Mouse (Mus musculus) lung, postnatal 10 days (tissue): ENCODE data around the gene Ttc25.

ENCODE experiments used
- DNase-seq: peaks from one replicate; pipeline ENCODE4 v3.0.0; 2021

The Ttc25 gene

DNA sequence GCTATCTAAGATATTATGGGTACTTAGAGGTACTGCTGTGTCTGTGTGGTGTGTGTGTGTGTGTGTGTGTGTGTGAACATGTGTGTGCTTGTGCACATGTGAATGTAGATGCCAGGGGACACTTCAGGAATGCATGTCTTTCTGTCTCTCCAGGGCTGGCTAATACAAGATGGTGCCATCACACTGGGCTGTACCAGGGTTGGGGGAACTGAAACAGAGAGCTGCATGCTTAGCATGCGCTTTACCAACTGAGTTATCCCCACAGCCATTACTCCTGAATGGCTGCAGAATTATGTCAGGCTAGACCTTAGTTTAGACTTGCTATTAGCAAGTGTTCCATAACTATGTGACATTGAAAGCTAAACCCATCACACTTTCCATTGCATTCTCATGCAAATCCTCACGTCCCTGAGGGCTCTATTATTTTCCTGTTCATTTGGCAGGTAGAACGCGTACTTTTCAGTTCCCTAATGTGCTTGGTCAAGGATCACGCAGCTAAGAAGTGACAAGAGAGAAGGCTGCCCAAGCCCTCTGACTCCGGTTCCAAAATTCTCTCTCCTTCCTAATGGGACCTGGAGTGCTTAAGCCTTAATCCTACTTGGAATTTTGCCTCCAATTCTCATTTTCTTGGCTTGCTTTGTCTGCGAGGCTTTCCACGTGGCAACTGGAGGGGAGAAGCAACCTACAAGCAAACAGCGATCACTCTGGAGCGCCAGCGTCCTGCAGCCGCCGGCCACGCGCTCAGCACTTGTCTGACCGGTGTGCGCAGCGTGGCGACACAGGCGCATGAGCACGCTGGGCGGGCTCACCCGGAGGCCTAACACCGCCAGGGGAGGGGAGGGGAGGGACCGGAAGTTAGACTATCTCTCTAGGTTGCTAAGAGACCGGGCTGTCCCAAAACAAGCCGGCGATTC, at the start of gene Ttc25:
Gene Ttc25 (plus strand): TSS at position 776 of the 914 bp plus-strand sequence.
- peak; percentile 95 for DNase-seq

DNA sequence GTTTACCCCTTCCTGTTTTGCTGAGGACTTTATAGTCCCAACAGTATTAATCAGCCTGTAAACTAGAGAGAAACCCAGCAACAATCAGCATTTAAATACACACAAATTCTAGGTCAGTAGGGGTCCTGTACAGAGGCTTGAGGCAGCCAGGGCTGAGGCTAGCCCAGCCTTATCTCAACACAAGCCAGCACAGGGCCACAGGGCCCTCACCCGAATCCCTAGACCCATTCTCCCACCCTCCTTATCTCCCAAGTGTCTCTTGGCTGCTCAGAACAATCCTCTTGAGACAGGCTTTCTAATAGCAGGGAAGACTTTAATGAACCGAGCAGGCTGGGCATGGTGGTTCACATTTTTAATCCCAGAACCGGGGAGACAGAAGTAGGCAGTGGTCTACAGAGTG, 45.2 kb upstream of the Ttc25 start:
- DNase-seq, result no peak

DNA sequence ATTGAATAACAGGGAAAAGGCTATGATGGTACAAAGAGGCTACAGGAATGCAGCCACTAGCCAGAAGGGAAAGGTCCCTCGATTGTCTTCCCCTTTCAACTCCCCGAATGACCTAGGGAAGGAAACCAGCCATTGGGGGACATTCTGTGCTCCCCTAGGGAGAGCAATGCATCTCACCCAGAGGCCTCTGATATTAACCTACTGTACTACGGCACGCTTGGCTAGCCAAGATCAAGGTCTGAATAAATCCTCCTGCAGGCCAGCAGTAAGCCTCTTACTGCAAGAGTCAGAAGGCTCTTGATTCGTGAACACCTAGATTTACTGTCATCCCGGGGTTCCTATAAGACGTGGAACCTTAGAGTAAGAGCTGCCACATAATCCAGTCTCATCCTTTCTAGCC, 44.8 kb upstream of the Ttc25 start:
- no peak for DNase-seq

DNA sequence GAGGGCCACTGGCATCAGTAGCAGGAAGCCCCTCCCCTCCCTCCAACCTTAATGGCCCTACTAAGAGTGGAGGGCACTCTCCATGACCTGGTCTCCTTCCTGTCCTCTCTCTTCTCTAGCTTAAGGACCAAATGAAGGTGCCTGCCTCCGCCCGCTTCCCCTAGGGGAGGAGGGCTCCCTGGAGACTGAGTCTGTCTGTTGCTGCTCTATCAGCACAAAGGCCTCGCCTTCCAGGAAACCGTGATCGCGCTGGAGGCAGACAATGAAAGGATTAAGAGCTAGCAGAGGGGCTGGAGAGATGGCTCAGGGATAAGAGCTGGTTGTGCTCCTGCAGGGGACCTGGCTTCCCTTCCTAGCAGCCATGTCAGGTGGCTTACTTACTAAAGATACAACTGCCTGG, 44.1 kb upstream of the Ttc25 start:
- no peak for DNase-seq

DNA sequence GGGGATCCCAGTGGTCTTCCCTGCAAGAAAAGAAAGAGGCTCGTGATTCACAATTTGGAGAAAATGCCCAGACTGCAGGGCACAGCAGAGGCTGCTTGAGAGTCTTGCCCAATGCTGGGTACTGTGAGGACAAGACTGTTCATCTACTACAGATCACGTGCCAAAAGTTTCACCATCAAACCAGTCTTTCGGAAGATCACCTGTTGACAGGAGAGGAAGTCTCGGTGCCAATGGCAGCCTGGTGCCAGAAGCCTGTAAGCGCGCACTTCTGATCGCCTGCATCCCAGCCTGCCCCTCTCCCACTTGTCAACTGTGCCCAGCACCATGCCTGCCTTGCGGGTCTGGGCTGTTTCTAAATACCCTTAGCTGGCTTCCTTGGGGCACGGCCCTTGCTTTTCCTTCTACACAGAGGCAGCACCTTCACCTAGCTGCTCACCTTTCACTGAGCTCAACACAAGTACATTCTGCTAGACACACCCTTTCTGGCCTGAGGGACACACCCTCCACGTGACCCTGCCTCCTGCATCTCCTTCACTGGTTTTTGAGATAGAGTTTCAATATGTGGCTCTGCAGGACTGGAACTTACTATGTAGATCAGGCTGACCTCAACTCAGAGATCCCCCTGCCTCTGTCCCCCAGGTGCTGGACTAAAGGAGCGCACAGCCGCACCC, 40.3 kb upstream of the Ttc25 start:
- no peak for DNase-seq

DNA sequence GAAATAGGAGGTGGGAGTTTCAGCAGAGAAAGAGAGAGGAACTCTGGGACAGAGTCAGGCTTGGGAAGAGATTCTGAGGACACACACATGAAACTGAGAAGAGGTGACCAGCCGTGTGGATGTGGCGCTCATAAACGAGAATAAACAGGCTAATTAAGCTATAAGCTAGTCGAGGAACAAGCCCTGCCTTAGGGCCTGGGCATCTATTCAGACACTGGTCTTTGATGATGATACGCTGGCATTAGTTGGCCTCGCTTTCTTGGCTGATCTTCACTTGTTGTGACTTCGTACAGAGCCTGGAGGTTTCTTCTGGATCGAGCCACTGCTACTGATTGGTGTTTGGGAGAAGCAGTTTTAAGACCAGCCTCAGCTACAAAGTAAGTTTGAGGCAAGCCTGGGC, 39.4 kb upstream of the Ttc25 start:
- no peak for DNase-seq

DNA sequence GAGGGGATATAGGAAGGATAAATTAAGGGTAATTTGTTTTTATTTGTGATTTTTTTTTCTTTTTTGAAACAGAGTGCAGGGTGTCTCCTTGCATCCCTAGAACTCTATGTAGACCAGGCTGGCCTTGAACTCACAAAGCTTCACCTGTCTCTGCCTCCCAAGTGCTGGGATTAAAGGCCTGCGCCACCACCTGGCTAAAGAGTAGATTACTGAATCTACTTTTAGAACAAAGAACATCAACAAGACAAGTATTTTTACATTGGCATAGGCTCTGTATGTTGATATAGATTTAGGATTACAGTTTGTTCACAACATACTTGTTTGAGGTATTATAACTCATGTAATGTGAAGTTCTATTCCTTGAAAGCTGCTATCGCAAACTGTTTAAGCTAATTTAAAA, 34.9 kb upstream of the Ttc25 start:
- no peak for DNase-seq

DNA sequence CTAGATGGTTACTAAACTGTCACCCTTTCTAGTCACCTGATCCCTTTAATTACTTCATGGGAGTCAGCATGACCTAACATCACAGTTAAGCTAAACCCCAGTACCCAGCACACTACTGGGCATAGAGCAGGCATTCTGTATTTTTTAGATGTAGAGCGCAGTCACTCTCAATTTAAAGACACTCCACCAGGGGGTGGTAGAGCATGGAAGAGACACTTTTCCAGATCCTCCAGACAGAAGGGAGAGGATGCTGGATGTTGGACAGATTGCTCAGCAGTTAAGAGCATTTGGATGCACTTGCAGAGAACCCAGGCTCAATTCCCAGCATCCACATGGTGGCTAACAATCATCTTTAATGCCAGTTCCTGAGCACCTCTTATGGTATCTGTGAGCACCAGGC, 33.0 kb upstream of the Ttc25 start:
- peak; percentile 51 for DNase-seq

DNA sequence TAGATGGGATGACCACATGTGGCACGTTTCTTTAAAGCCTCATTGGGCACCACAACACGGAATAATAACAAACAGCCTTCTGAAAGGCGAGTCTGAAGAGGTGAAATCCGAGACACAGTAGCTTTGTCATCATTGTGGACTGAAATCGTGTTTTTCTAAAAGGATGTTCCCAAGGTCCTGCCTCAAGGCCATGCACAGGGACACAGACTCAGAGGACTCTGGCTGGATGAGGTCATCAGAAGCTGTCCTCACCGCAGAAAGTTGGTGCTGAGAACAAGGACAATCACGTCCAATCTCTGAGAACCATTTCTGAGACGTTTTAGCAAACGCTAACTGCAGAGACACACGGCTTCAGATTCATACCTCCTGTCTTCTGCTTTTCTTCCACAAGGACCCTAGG, 31.7 kb upstream of the Ttc25 start:
- DNase-seq, result no peak

DNA sequence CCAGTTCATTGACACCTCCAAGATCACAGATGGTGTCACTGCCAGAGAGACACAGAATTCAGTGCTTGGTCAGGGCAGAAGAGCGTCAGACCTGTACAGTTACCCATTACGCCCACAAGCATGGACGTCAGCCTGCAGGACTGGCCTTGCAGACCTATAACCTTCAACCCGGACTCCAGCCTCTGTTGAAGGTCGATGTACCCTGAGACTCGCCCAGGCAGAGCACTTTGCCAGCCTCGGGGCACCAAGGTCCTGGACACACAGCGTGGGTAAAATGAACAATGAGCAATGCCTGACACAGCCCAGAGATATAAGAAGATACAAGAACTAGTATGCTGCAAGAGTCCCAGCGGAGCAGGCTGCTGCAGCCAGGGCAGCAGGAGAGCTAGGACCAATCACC, 30.3 kb upstream of the Ttc25 start:
- DNase-seq, result no peak

DNA sequence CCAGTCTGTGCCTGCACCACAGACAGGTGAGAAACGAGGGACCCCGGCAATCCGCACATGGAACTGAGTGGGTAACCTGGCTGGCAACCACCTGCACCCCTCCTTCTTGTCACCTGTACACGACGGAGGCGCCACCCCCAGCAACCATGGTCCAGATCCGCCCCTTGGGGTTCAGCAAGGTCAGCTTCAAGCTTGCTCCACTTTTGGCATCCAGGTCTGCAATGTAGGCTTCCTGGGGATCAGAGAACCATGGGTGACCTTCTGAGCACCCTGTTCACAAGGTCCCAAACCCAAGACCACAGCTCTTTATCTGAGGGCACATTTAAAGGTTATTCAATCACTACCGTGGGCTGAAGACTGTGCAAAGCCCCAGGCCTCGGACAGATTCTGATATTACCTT, 29.6 kb upstream of the Ttc25 start:
- no peak for DNase-seq

DNA sequence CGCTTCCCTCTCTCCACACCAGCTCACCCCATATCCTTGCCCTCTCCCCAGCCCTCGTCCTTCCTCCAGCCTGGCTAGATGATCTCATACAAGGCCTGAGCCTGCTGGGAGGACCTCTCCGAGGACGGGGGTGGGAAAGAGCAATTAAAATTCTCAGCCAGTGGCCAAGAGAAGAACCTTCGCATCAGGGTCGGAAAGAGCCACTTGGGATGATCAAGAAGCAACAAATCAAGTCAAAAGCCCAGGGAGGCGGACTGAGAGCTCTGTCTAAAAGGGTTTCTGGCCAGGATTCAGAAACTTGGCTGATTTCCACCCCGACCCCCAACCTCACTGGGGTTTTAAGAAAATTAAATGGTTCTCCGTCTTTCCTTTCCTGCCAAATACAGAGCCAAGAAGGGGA, 29.1 kb upstream of the Ttc25 start:
- DNase-seq, result no peak

DNA sequence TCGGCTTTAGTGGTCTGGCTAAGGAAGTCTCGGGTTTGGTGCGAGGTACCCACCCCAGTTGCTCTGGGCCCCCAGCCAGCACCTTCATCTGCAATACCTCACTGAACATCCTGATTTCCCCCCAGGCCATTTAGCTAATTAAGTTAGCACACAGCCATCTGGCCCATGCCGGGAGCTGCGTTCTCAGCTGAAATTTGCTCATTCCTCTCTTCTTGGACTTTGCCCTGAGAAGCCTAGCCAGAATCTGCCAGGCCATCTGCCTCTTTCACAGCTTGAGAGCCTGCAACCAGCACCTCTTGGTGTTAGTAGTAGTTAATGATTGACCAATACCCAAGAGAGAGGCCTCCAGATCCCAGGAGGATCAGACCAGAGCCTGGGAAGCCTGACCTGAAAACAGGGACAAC, 27.2 kb upstream of the Ttc25 start:
- peak; percentile 15 for DNase-seq

DNA sequence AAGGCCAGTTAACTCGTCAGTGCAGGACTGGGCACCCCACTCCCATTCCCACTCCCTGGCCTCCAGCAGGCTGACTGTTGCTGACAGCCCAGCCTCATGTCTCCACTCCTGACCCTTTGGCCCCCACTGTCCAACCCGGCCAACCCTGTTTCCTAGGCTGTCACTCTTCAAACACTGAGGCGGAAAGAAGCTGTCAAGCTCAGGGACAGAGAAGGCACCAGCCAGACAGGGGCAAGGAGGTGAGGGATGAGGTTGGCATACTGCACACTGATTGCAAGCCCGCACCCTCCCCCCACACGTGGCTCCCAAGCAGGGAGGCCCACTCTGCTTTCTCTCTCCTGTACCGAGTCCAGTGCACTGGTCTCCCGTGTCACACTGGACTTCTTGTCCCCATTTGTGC, 26.2 kb upstream of the Ttc25 start:
- DNase-seq, result no peak

DNA sequence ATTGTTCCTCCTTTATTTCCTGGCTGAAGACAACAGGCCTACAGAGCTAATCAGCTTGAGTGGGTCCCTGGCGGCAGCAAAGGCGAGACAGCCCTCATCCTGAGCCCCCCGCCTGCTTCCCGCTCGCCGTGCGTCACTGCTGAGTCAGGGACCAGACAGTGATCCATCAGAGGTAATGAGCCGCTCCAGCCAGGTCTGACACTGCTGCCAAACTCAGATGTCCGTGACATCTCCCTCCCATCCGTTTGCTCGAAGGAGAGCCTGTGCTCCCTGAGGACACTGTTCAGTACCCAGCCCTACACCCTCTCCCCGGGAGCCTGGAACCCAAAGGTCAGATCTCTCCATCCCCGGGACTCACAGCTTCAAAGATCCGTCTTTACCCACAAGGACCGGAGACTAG, 24.6 kb upstream of the Ttc25 start:
- DNase-seq, result no peak

DNA sequence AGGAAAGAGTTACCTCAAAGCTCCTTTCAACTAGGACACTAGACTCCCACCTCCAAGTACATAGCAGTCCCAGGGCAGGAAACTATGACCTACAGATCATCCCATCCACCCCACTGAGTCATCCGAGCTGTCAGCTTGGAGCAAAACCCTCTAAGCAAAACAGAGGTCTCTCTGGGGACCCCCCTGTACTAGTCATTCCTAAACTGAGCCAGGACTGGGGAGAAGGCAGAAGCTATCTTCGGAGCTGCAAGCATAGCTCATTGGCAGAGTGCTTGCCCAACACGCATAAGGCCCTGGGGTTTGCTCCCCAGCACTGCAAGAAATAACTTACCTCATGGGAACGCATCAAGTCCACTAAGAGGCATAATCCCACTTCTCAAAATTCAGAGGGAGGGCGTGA, 21.0 kb upstream of the Ttc25 start:
- no peak for DNase-seq

DNA sequence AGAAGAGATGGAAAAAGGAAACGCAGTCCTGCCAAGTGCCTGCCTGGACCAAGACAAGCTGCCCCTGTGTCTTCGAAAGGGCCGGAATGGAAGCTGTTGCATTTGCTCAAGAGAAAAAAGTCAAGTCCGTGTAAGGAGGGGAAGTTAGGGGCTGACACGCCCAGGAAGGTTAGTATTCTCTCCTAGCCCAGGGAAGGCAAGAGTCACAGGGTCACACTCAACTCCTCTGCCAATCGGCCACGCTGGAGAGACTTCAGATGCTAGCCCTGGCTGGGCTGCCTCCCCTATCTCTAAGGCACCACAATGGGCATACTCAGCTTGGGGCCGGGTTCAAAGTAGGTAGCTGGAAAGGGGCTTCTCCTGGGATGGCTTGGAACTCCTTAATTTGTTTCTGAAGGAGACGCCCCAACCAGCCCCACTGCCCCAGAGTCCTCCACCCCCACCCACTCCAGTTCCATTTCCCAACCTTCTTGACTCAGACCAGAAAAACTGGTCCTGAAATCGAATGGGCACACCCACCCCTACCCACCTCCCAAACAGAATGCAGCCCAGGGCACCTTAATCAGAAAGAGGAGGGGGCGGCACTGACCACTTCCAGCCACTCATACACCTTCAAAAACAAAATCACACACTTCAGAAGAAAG, 20.3 kb upstream of the Ttc25 start:
- DNase-seq, result peak; percentile 43

DNA sequence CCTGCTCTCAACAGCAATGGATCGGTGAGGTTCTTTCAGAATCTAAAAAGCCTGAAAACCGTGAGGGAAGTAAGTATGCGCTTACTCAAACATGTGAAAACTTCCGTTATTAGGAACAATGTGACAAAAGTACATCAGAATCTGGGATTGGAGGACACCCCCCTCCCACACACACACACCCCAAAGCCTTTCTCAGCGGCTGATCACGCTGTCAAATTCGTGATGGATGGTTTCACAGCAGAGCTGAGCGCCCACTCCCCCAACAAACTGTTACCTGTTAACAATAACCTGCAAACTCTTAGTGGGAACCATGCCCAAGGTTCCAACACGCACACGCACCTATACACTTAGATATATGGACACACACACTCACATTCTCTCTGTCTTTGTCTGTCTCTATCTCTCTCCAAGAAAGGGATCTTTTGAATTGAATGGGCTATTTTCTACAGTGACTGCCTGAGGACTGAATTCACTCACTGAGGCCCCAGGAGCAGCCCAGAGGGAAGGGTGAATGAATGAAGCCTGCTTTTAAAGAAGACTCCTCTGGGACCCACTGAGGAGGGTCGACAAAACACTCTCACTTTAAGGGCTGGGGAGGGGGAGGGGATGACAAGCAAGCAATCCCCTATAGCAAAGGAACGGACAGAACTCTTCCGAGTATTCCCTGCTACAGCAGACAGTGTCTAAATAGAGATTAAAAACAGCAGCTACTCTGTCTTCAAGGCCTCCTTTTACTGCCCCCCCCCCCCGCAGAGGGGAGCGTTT, 19.2 kb upstream of the Ttc25 start:
- no peak for DNase-seq

DNA sequence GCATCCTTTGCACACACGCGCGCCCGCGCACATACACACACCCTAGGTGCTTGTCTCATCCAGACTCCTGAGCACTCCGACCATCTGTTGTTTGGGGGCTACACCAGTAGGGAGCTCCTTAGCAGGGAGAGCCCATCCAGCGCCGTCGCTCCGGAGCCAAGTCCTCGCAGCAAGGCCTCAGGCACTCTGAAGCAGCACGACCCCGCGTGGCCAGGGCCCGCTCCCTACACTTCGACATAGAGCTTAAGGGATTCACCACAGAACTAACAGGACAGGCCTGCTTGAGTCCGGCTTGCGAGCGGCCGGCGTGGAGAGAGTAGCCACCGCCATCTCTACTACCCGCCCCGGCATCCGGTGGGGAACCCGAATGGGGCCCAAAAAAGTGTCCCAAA, 18.3 kb upstream of the Ttc25 start:
- peak; percentile 79 for DNase-seq

DNA sequence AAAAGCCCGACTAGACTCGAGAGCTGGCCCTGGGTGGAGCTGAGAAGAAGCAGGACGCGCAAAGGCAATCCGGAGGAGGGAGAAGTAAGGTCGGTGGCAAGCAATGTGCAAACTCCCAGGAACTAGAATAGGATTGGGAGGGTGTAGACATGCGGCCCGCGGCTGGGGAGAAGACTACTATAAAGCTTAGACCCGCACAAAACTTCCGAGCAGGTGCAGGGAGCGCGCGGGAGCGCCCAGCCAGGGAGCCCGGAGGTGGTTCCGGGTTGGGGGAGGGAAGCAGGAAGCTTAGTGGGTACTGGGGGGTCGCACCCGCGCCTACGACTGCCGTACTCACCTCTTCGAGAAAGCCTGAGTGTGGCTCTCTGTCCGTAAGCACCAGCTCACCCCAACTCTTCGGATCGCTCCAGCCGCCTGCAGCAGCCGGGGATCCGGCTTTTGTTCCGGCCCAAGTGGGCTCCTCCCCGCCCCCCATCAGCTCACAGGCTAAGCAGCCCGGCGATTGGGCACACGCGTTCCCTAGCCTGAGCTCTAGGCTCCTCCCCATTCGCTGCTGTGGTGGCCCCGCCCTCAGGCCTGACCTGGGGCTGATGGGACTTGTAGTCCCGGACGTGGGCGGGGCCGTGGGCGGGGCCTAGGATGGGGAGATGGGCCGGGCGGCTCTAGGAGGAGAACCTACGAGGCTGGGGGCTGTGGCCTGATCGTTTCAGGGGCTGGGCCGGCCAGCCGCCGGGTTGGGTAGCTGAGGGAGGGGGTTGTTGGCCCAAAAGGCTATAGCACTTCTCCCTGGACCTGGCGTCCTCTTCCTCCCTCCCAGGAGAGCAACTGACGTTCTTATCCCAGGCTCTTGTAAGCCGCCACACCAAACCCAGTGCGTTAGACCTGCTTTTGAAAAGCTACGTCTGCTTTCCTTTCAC, 17.7 kb upstream of the Ttc25 start, which contains the start of gene Acly:
Gene Acly (minus strand): TSS at position 543 of the 917 bp plus-strand sequence.
- peak; percentile 99 for DNase-seq

DNA sequence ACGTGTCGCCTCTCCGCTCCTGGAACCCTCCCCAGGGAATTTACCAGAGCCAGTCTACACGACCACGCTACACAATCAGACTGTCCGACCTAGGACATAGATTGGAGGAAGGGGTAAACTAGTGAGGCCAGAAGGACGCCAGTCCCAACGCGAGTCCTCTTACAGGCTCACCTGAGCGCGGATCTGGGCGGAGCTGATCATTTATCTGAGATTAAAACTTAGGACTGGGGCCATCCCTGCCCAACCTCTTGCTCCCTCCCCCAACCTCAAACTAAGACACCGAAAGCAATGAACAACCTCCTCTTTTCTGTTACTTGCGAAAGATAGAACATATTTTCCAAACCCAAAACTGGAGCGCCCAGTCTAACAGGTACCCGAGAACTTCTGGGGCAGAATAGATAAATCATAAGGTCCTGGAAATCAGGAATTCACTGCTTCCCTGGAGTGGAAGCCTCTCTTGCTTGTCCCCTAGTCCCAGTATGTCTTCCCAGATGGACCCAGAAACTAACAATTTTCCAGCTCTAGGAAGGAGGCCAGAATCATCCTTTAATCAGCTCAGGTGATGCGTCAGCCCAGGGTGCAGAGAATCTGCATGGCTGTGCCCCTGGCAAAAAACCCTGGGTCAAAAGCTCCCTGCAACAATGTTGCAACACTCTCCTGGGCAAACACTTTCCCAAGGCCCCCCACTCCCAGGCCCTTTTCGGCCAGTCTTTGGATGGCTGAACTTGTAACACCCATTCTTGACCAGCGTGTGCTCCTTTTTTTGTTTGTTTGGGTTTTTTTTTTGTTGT, 16.8 kb upstream of the Ttc25 start:
- no peak for DNase-seq
